Mouse (Mus musculus) left cerebral cortex, adult 18-20 months (tissue): Measurements from ENCODE around the gene Dido1. TPM values are rescaled to one million over a fixed set of nuclear protein-coding genes. Genes with fewer than 3 reads are reported as not detected.

Experiments used
- DNase-seq, 2 experiments: peaks; one replicate each; pipeline ENCODE4 v3.0.0; 2021 to 2022; ENCODE audit warnings: low spot score in 2 of 2, mixed read lengths in 1 of 2
- total RNA-seq, 2 experiments: library from RNA; stranded (reverse); gene quantifications; 2 replicates each; pipeline ENCODE4 v1.2.3; 2021

Dido1 gene
- total RNA-seq, 2 experiments from 2014 or later, result 56.2 to 59.1 TPM

DNA sequence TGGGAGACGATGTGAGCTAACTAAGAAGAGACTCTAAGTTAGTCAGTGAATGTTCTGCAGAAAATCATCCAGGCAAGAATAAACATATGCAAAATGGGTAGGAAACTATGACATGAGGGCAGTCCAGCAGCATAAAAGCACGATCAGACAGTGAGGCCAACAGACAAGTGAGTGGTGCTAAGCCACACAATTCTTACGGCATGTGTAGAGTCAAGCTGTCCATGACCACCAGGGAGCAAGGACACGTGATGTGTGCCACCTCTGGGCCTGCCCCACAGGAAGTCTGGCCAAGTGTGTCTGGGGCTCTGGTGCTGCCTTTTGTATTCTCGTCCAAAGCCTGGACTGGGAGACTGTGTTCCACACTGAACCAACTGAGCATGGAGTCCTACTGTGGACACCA, 20.0 kb downstream of the Dido1 start:
- no peak for DNase-seq

DNA sequence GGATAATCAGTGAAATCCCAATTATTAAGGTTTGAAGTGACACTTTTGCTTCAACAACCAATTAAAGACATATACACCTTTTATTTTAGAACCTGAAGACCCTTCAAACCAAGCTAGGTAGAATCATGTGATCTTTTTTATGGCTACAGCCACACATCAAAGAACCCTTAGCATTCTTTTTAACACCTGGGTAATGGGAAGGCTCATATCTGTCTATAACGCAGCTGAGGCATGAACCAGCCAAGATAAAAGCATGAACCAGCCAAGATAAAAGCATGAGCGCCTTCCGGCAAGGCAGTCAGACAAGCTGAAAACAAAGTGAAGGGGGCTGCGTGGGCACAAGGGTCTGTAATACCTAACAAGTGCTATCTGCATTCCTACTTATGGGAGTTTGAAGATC, 25.8 kb downstream of the Dido1 start:
- DNase-seq, result no peak

DNA sequence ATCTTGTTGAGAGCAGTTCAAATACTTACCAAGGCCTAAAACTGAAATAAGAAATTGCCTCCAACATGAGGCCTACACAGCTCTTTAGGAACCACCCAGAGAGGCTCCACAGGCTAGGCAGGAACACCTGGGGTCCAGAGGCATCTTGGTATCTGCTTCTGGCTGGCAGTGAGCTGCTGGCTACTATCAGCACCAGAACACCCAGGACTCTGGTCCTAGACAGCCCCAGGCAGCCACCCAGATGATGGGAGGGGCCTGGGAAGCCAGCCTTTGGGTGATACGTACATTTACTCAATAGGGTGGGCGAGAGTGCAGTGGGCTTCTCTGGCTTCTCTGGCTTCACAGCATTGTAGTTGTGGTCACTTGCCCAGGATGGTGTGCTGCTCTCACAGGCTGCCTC, 26.3 kb downstream of the Dido1 start:
- no peak for DNase-seq

GRCm38 (mm10) chr2:180681225-180681624, 28.6 kb downstream of the Dido1 start:
- no peak for DNase-seq

DNA sequence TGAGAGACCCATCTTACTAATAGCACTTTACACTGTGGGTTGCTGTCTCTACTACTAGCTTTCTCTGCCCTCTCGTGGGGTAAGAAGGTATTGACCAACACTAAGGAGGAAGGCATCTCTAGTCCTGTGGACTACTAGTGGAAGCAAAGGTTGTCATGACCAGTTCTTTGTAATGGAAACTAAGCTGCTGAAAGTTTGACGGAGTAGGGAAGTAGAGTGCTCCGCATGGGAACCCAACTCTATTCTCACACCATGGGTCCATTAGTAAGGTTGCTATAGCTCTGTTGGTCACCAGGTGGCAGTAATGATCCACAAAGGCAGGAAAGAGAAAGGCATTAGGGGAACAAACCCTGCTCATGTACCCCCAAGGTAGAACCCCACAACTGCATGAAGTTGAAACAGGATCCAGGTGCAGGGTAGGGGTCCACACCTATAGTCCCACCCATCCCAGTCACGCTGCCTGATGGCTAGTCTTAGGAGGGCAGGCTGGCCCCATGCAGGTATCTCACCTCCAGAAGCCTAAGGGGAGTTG, 31.1 kb downstream of the Dido1 start:
- DNase-seq, result peak; percentile 68

DNA sequence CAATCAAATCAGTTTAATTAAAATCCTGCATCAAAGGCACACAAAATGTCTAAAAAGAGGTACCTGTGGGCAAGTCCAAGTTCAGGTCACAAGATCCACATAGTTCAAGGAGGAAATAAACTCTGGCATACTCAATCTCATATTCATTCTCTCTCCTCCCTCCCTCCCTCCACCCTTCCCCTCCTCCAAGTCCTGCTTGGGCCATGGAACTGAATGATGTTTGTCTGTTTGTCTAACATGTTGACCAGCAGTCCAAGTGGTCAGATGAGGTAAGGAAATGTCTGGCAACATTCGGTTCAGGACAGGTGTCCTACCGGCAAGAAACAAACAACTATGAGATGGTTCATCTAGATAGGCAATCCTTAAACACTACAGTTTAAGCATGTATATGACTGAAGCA, 33.1 kb downstream of the Dido1 start:
- DNase-seq, result no peak

GRCm38 (mm10) chr2:180662008-180662407, 47.8 kb downstream of the Dido1 start:
- no peak for DNase-seq

DNA sequence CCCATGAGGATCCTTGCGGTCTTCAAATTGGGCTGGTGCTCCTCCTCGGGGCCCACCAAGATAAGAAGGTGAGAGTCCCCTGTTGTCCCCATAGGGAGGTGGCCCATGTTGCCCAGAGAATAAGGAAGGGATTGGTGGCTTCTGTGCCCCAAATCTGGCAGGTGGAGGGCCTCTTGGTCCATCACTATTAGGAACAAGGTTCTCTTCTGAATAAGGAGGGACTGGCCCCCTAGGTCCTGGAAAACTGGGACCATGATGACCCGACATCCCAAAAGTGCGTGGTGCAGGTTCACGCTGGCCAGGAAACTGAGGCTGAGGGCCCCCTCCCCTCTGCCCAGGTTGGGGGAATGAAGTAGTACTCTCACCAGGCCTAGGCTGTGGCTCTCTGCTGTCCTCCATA, 49.3 kb downstream of the Dido1 start:
- DNase-seq, result no peak

- DNase-seq, result no peak
These were observed 50.2 kb downstream of the Dido1 start for GRCm38 (mm10) chr2:180659353-180660150.

DNA sequence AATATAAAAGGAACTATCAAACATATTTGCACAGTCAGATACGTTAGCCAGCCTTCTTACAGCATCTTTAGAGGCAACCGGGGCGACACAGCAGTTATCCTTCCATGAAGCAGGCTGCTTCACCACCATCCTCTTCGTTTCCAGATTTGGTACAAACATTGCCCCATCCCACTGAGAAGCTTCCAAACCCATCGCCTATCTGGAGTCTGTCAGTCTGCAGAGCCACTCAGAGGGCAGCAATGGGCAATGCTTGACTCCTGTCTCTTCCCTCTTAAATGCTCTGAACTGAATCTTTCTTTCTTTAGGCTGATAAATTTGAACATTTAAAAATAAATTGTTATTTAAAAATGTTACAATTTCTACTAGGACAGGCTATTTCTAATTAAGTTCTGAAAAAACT, 51.4 kb downstream of the Dido1 start:
- DNase-seq, result no peak

GRCm38 (mm10) chr2:180657394-180658013, 52.3 kb downstream of the Dido1 start:
- DNase-seq, result peak; percentile 76 to 77

- DNase-seq, result no peak
These were observed 54.6 kb downstream of the Dido1 start for GRCm38 (mm10) chr2:180655150-180655549.

- DNase-seq, result no peak
These were observed 55.1 kb downstream of the Dido1 start for GRCm38 (mm10) chr2:180654666-180655065.

DNA sequence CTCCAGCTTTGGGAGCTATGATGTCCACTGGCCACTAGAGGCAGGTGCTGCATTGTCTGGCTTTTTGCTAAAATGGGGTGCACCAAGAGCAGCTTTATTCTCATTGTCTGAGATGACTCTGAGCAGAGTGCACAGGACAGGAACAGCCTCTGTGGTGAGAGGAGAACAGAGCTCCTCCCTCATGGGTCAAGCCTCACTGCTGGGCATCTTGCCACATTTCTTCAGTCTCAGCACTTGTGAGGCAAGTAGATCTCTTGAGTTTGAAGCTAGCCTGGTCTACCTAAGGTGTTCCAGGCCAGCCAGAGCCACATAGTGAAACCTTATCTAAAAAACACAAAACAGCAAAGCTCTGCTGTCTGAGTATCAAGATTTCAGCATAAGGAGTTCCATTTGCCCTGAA, 63.0 kb downstream of the Dido1 start:
- no peak for DNase-seq

DNA sequence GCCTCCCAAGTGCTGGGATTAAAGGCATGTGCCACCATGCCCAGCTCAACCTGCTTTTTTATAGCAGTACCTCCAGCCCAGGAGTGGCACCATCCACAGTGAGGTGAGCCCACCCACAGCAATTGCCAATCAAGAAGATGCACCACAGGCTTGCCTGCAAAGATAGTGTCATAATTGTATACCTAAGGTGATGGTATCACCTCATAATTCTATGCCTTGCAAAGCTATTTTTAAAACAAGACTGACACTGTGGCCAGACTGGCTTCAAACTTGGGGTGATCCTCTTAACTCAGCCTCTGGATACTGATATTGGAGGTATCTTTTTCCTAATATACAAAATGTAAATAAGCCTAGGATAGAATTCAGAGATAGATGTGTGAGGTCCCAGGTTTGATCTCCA, 66.2 kb downstream of the Dido1 start:
- DNase-seq, result no peak

DNA sequence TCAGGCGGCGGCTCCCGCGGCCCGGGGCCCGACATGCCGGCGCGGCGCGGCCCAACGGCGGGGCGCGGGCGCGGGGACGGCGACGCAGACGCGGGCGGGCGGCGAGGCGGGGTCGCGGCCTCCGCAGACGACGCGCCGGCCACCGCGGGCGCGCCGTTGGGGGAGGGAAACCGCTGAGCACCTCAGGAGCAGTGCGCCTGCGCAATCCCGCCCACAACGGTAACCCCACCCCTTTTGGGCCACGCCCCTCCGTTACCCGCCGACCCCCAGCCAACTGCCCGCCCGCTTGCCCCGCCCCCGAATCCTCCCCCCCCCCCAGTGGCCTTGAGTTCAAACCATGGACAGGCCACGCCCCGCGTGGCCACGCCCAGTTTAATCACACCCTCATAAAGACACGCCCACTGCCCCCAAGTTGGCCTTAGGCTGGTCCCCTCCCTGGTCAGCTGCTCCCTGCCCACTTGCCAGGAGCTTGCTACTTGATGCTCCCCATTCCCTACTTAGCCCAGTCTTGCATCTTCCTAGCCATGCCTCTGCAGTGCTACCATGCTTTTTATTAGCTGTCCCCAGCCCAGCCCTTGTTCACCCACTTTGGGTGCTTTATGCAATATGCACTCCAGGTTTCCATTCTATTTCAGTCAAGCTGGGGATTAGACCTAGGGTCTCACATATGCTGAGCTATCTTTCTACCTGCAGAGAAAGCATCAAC, 67.1 kb downstream of the Dido1 start, which contains the start of gene Tcfl5:
Tcfl5 (minus strand) TSS at position 154 of the 706 bp plus-strand sequence.
- no peak for DNase-seq

DNA sequence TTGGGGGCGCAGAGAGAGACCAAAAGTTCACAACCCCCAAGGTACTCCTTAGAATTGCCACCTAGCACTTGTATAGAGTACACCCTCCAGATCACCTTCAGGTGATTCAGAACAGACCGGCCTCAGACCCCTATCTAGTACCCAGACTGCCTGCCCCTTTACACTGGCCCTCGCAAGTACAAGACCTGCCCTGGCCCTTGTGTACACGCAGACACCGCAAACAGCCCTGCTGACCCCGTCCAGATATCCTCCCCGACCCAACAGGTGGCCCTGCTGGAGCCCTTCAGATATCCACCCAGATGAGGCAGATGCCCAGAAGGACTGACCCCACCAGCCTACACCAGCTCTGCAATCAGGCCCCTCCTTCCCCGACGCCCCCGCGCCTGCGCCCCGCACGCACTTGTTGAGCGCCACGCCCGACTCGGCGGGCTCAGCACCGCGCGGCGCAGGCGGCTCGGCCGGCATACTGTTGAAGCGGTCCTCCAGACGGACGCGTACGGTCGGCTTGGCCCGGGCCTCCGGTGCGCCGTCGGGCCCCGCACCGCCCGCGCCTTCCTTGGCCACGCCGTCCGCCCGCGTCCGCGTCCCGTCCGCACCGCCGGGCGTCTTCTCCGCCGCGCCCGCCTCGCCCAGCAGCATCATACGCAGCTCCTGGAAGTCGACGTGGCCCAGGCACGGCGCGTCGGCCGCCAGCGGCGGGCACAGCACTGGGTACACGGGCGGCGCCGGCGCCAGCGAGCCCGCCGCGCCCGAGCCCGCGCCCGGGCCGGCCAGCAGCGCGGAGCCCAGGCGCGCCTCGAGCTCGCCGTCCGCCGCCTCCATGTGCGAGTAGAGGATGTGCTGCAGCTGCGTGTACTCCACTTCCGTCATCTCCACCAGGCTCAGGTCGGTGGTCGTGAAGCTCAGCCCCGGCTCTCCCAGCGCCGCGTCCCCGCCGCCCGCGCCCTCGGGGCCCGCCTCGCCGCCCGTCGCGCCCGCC, 67.9 kb downstream of the Dido1 start:
- DNase-seq, result no peak

DNA sequence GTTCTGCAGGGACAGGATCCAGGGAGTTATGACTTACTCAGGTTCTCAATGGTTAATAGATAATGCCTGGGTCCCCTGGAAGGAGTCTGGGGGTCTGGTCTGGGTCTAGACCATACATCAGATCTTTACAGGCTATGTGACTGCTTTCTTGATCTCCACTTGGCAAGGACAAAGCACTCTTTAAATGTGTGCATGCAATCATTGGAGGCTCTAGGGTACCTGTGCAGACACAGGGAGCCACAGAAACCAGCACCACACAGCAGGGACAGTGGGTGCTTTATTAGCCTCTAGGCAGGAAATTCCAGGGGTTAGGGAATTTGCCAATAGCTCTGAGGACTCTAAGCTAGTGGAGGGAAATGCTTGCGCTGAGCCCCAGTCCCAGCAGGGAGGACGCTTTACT, 97.9 kb downstream of the Dido1 start:
- DNase-seq, result no peak

- no peak for DNase-seq
These were observed 99.5 kb downstream of the Dido1 start for GRCm38 (mm10) chr2:180610283-180610682.
